Mouse (Mus musculus) CH12.LX (cell line): ENCODE measurements around the gene Sept9.

ENCODE experiments used
- CTCF ChIP-seq, 2 experiments: IDR thresholded peaks in 1 of 2; conservative IDR thresholded peaks in 1 of 2; 2 replicates each; pipeline ENCODE4 v1.5.1; 2011 to 2012; ENCODE audit warnings: low read depth in 2 of 2, low read length in 2 of 2, improper control_type of control experiment in 1 of 2, inconsistent platforms in 1 of 2, mild to moderate bottlenecking in 1 of 2, moderate library complexity in 1 of 2
- E2F4 ChIP-seq: IDR thresholded peaks from 2 replicates; pipeline ENCODE4 v1.6.1; 2011; ENCODE audit warnings: low read depth, low read length, improper control_type of control experiment; ENCODE audit not compliant: insufficient replicate concordance
- HCFC1 ChIP-seq: IDR thresholded peaks from 2 replicates; pipeline ENCODE4 v1.6.1; 2012; ENCODE audit warnings: low read depth, mild to moderate bottlenecking, inconsistent platforms, low read length, improper control_type of control experiment
- NELFE ChIP-seq: IDR thresholded peaks from 2 replicates; pipeline ENCODE4 v1.6.1; 2011; ENCODE audit warnings: low read depth, low read length, improper control_type of control experiment
- POLR2A ChIP-seq: IDR thresholded peaks from 2 replicates; pipeline ENCODE4 v1.6.1; 2011; ENCODE audit warnings: low read depth, mild to moderate bottlenecking, improper control_type of control experiment, low read length
- POLR2AphosphoS2 ChIP-seq: IDR thresholded peaks from 2 replicates; pipeline ENCODE4 v1.6.1; 2011; ENCODE audit warnings: low read depth, low read length, improper control_type of control experiment
- RAD21 ChIP-seq: IDR thresholded peaks from 2 replicates; pipeline ENCODE4 v1.6.1; 2011; ENCODE audit warnings: low read depth, mild to moderate bottlenecking, low read length, improper control_type of control experiment, moderate library complexity
- TBP ChIP-seq: conservative IDR thresholded peaks from 2 replicates; pipeline ENCODE4 v1.6.1; 2011; ENCODE audit warnings: low read depth, low read length, improper control_type of control experiment
- UBTF ChIP-seq: IDR thresholded peaks from 2 replicates; pipeline ENCODE4 v1.6.1; 2012; ENCODE audit warnings: low read depth, mild to moderate bottlenecking, inconsistent platforms, low read length, improper control_type of control experiment, moderate library complexity
- USF2 ChIP-seq: conservative IDR thresholded peaks from 2 replicates; pipeline ENCODE4 v1.6.1; 2011; ENCODE audit warnings: low read depth, low read length, improper control_type of control experiment
- ZC3H11A ChIP-seq: IDR thresholded peaks from 2 replicates; pipeline ENCODE4 v1.6.1; 2012; ENCODE audit warnings: low read depth, mild to moderate bottlenecking, inconsistent platforms, low read length, improper control_type of control experiment
- ZKSCAN1 ChIP-seq: IDR thresholded peaks from 2 replicates; pipeline ENCODE4 v1.6.1; 2012; ENCODE audit warnings: low read depth, inconsistent platforms, low read length, improper control_type of control experiment, borderline replicate concordance

DNA sequence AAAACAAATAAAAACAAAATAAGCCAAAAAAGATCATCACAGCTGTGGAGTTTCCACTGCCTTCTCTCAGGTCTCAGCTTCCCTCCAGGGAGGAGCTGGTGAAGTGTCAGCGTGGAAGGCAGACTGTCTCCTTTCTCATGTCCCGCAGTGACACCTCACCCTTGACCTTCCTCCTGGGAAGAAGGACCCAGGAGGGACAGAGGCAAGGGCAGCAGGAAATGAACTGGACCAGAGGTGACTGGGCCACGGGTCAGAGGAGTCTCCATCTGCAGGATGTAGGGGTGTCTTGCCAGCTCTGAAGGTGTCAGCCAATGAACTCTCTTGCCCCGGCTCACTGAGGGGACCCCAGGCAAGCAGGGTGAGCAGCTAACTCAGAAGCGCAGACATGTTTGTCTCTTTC, 7.9 kb upstream of the Sept9 start:
- no peak for TF ChIP-seq POLR2A
- TF ChIP-seq POLR2AphosphoS2: no peak
- no peak for TF ChIP-seq E2F4
- TF ChIP-seq USF2: no peak
- TF ChIP-seq ZKSCAN1: no peak
- TF ChIP-seq NELFE: no peak
- TF ChIP-seq UBTF: no peak
- TF ChIP-seq ZC3H11A: no peak
- TF ChIP-seq CTCF (conservative IDR thresholded peaks at IDR 0.05 in 1 of 2, IDR thresholded peaks at IDR 0.05 in 1 of 2; ENCODE audit: low read depth in 2 of 2, low read length in 2 of 2): no peak
- TF ChIP-seq RAD21: no peak
- no peak for TF ChIP-seq TBP
- no peak for TF ChIP-seq HCFC1
